Mouse (Mus musculus): ENCODE measurements around the gene Upp2. TPM values are rescaled to one million over a fixed set of nuclear protein-coding genes. Genes with fewer than 3 reads are reported as not detected.

Upp2 gene
- 1 to 10 TPM; 1.9 to 4.7 (median 3.3) TPM for total RNA-seq (2022)

DNA sequence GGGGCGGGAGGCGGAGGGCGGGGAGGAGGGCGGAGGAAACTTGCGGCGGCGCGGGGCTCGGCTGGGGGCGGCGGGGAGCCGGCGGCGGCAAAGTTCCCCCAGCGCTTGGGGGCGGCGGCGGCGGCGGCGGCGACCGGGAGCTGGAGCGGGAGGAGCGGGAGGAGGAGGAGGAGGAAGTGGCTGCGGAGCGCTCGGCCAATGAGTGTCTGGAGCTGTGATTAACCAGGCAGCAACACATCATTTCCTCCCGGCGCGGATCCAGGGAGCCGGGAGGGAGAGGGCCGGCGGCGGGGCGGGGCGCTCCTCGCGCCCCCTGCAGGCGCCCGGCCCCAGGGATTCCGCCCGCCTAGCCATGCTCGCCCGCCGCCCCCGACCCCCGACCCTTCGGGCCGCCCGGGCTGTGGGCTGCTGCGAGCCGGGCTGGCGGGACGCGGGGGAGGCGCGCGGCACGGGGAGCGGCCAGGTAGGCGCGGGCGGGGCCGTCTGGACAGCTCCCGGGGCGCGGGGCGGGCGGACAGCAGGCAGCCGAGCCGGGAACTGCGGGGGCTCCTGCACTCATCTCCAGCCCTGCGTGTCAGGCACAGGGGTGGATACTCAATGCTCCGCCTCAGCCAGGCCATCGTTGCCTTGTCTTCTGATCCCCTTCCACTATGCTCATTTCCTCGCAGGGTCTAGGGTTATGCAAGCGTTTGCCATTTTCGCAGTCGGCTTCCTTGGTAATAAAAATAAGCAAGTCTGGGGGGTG, at the start of gene Upp2, which contains the start of gene Acvr1:
TSS of gene Upp2 (plus strand) at position 233 of the 745 bp plus-strand sequence.
TSS of gene Acvr1 (minus strand) at position 92 of the 745 bp plus-strand sequence.
- DNase-seq (ENCODE audit: low spot score): peak; percentile 91

DNA sequence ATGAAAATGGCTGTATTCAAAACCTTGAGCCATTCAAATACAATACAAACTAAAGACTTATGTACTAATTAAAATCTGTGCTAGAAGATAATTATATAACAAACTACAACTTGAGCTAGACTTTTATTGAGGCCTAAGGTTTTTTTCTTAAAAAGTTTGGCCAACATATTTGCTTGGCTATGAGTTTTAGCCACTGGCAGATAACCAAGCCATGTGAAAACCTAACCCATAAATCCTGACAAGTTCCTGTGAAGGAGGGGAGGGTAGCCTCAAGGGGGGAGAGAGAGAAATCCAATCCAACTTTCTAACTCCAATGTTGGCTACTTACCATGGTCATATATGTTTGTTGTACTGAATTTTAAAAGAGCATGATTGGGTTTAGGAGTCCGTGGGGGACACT, 48.6 kb upstream of the Upp2 start:
- DNase-seq (ENCODE audit: low spot score): no peak

DNA sequence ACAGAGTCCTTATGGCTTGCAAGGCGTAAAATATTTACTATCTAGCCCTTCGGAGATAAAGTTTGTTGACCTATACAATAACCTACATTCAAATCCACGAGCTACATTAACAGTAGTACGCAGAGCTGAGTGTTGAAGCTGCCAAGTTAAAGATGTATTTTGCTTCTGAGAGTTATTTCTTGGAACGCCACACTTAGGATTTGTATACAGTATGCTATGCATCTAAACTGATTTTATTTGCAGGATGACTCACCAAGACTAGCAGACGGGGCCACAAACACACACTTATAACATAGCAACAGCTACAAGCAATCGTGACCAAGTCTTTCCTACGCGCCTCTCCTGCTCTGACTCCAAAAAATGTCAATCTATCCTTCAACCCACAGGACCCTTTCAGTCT, 46.4 kb upstream of the Upp2 start:
- no peak for DNase-seq (ENCODE audit: low spot score)

DNA sequence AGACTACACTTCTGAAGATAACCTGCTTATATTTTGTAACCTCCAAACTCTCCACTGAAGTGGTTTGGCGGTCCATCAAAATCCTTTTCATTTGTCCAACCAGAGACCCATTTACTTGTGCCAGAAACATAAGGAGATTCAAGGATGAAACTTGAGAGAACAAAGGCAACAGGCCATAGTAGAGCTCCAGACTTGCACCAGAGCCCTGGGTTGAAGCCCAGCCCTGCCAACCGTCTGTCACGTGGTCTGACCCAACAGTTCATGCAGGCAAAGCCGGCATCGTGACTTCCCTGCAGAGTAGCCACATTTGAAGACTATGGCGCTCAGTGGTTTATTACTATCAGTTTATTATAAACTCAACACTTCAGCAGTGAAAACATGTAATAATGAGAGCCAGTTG, 45.5 kb upstream of the Upp2 start:
- DNase-seq (ENCODE audit: low spot score): no peak

DNA sequence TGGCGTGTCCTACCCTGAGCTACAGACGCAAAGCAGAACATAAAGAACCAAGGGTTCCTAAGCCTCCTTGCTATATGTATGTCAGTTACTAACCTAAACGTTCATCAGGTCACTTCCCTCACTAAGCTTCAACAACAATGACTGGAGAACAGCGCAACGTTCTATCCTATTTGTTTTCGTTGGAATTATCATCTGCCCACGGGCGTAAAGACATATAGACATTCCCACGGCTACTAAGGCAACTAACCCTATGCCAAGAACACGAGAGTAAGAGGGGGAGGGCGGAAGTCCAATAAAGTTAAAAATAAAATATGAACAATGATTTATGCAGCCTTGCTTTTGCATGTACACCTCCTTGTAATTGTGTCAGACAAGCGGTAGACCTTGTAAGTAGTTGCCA, 44.0 kb upstream of the Upp2 start:
- DNase-seq (ENCODE audit: low spot score): no peak

DNA sequence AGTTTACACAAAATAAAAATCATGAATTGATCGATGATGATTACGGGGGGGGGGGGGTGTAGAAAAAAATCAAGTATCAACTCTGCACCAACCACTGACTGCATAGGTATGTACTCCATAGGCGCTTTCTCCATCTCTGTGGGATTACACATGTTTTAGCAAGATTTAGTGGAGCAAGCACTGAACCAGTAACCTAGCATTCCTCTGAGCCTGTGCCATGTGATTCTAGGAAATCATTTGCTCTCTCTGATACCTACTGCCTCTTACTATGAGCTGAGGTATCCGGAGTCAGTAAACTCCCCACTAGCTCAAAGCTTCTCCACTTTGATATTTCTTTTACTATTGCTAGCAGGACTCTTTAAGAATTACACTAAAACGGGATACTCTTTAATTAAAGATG, 43.2 kb upstream of the Upp2 start:
- no peak for DNase-seq (ENCODE audit: low spot score)

DNA sequence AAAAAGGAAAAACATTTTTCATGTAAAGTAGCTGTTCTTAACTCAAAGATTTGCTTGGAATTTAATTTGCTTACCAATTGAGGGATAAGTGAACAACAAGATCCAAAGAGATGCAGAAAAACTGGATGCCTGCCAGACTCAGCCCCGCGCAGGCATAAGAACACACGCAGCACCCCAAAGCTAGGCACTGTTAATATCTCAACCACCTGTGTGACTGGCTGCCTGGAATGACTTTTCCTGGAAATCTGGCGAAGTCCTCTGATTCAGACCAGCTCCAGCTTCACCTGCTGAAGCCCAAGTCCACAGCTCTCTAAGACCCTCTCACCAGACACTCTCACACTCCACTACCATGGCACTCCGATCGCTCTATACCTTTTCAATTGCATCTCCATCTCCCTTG, 42.7 kb upstream of the Upp2 start:
- DNase-seq (ENCODE audit: low spot score): no peak

DNA sequence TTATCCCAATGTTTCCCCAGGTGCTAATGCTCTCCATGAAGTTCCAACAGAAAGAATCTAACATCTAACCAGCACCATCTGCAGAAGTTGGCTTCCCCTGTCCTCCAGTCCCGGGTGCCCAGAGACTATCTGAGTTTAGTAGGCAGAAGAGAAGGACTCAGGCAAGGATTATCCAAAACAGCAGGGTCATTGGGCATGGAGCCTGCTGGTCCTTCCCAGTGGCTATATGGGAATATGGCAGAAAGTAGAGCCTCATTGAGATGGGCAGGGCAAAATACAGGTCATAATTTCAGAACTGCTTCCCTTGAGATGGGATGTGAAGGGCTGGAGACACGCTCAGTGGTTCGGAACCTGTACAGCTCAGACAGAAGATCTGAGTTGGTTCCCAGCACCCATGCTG, 39.3 kb upstream of the Upp2 start:
- DNase-seq (ENCODE audit: low spot score): no peak

DNA sequence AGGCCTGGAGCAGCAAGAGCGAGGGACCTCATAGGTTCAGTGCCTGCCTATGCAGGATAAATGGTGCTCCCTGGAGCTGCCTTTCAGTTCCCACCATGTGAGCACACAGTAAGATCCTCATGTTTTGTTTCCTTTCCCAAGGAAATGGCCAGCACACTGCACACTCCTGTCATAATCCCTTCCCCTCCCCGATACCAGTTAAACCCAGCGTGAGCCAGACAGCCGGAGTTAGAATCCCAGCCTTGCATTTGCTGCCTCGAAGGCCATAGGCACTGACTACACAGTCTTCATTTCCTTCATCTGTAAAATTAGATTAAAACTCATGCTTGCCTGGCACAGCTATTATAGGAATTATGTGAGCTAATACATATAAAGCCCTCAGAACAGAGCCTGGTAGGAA, 37.7 kb upstream of the Upp2 start:
- DNase-seq (ENCODE audit: low spot score): no peak

DNA sequence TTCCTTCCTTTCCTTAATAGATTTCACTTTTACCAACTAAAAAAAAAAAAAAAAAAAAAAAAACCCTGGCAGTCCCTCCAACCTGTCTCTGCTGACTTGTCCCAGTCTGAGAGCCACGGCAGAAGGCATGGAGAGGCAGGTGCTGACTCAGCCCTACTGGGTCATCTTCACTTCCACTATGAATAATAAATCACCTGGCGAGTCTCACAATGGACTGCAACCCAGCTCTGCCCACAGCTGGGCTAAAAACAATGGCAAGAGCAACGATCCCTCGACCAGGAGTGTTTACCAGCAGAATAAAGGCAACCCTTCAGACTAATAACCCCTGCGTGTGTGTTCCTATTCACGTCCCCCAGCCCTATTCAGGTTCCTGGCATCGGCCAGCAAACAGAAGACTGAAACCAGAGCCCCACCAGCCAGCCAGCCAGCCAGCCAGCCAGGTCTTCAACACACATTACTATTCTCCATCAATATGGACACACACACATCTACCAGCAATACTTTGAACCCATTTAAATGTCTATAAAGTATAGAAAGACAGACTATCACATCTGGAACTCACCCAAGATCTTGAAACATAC, 37.1 kb upstream of the Upp2 start:
- no peak for DNase-seq (ENCODE audit: low spot score)

DNA sequence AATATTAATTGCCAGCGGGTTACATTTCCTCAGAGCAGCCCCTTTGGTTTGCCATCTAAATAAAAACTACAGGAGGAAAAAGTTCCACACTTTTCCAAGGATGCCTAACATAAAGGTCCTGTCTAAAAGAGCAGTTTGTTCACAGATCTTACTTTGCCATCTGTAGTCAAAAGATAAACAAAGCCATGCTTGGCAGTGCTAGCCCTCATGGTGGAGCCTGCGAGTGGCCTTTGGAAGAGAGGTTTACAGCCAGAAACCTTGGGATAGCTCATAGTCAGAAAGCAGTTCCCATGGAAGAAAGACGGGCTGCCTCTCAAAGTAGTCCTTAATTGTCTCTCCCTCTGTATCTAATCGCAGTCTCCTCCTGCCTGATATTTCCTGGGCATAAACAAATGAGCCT, 36.6 kb upstream of the Upp2 start:
- DNase-seq (ENCODE audit: low spot score): no peak

DNA sequence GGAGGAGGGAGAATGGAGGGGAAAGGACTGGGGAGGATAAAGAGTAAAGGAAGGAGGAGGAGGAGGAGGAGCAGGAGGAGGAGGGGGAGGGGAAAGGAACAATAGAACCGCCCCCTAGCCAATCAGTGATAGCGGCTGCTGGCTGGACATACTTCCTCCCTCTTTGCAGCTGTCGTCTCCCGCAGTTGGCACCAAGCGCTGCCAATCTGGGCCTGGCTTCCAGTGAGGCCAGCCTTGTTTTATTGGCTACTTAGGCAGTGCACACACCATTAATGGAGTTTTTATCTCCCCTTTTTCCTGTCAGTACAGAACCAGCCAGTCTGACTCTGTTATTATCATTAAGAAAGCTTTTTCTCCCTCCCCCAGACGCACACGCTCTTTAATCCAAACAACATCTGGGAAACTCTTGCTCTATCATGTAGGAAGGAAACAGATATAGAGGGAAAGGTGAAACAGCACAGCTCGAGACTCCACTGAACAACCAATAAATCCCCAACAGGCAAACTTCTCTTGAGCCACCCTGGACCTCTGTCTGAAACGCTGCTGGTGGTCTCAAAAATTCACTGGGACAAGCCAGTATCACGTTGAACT, 34.7 kb upstream of the Upp2 start:
- peak; percentile 85 for DNase-seq (ENCODE audit: low spot score)

DNA sequence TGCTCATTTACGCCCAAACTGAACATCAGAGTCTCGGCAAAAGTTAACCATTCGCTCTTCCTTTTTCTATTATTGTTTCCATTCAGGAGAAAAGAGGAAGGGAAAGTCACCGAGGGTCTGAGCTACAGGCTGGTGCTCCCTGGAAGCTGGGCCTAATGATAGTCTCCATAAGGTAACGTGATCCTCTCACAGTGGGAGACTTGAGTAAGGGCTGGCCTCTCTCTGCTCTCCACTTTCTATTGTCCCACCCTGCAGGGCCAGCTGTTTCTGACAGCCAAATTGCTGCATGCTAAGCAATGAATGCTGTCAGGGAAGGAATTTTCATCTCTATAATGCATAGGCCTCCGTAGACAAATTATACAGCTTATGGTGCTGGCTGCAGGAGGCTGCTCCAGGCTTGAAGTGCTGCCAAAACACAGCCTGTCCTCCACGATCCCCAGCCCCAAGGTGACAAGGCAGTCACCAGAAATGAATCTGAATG, 33.5 kb upstream of the Upp2 start:
- no peak for DNase-seq (ENCODE audit: low spot score)

DNA sequence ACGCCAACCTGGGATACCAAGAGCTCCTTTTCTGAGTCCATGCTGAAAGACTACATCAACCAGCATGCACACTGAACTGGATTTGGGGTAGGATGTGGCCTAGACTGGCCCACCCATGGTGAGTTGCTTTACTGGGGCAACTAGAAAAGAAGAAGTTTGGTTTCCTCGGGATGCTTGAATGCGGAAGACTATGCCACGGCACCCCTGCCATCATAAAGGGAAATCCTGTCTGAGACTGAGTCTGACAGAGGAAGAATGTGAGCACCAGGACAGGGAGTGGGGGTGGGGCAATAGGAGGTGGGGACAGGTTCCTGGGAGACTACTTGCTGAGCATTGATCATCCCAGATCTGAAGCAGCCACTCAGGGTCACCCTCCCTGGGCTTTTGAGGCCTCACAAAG, 32.7 kb upstream of the Upp2 start:
- DNase-seq (ENCODE audit: low spot score): no peak

DNA sequence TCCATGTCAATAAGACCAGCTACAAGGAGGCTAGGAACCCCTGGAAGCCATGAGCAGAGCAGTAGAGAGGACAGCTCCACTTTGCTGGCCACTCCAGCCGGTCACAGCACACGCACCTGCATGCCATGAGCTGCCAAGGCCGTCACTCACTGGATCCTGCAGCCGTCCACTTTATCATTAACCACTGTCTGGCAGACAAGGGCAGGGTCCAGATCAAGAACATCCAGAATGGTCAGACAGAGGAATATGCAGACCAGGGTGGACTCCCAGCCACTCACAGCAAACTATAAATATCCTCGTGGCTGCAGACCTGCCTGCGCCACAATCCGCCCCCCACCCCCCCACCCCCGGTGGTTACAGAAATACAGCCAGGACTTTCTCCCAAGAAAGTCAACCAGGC, 31.9 kb upstream of the Upp2 start:
- no peak for DNase-seq (ENCODE audit: low spot score)

DNA sequence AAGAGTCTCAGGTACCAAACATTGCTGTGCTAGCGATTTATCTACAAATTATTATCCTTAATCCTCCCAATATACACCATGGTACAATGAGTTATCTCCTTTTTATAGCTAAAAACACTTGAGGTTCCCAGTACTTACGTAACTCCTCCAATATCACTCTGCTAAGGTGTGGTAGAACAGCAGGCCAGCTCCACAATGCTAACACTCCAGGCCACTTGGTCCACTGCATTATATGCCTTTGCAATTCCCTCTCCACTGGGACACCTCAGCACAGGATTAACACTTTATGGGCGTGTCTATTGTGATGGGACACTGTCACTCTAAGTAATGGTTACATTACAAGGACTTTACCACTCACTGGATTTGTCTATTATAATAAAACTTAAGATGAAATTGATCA, 30.3 kb upstream of the Upp2 start:
- DNase-seq (ENCODE audit: low spot score): no peak

DNA sequence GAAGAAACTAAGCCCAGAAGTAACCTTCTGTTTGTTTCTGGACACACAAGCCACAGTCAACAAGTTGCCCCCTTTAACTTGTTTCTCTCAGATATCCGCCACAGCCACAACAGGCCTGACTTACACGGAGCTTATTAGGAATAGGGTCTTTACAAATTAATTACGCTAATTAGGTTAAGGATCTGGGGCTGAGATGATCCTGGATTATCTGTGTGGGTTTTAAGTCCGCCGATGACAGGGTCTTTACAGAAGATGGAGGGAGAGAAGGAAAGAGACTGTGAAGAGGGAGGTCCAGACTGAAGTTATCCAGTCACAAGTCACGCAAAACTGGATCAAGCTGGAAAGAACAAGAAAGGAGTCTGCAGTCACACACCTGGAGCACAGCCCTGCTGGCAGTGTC, 28.9 kb upstream of the Upp2 start:
- DNase-seq (ENCODE audit: low spot score): no peak

DNA sequence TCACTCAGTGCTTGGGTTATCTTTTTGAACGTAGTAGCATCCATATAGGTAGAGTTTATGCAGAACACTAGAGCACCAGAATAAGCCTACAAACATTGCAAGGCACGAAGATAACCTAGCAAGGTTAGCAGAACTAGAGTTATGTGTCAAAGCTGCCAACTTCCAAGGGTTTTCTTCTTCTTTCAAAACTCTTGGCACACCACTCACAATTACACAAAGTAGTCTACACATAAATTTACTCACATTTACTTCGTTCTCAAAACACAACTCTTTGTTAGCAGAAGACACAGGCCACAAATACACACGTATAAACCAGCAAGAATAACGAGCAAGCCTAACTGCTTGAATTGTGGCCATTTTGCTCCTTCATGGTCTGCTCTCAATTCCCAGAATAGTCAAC, 23.8 kb upstream of the Upp2 start:
- DNase-seq (ENCODE audit: low spot score): no peak

DNA sequence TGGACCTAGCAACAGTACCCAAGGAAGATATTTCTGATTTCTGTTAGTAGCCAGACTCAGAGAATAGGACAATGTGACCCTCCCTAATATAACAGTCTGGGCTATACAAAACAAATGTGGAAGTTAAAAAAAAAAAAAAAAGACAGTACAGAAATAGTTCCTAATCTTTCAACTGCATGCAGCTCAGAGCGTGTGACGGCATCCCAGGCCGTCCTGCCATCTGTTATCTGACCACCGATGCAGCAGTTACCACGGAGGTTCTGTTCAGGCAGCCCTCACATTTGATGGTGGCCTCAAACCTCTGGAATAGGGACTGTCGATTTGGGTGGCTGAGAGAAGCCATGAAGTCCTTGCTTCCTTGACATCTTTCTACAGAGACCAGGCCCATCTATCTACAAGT, 22.7 kb upstream of the Upp2 start:
- no peak for DNase-seq (ENCODE audit: low spot score)

DNA sequence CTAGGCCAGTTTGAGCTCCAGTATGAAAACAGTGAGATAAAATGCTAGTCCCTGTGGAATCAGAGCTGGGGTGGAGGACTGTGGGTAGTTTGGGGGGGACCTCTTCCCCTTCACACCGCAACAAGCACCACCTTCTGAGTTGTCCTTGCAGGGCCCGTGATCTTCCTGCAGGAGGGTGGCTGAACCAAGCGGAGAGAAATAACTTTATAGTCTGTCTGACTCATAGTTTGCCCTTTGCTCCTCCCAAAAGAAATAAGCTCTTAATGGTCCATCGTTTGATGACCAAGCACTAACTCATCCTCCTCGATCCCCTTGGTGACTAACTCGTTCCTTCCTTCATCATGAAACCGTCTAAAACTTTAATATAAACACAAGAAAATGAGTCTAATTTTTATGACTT, 20.8 kb upstream of the Upp2 start:
- no peak for DNase-seq (ENCODE audit: low spot score)

DNA sequence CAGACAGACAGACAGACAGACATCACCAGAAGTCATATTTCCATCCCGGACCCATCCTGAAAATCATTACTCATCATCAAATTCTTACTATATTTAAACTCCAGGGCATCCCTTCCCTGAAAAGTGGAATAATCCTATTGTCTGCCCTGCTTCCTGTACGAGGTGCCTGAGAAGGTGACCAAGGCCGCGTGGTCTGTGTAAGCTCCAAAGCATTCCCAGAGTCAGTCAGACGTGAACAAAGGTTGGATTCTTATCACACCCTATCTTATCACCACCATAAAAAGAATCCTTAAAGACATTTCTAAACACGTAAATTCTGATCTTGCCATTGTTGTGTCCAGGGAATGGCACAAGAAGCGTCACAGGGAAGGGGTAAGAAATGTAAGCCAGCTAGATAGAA, 18.2 kb upstream of the Upp2 start:
- no peak for DNase-seq (ENCODE audit: low spot score)

DNA sequence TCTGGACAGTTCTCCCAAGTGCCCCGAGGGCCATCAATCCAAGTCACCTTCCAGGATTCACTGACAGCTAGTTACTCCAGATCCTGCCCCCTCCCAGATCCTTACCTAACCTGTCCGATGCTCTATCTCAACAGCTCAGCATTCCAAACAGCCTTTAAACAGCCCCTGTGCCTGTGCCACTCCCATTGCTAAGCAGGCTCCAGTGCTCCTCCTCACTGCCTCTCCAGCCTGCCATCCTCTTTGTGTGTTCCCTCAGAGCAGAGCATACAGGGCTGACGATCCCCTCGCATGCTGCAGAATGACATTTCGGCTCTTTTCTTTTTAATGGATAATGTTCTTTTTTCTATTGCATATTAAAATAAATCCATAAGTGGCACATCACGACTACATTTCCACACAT, 17.1 kb upstream of the Upp2 start:
- DNase-seq (ENCODE audit: low spot score): no peak

DNA sequence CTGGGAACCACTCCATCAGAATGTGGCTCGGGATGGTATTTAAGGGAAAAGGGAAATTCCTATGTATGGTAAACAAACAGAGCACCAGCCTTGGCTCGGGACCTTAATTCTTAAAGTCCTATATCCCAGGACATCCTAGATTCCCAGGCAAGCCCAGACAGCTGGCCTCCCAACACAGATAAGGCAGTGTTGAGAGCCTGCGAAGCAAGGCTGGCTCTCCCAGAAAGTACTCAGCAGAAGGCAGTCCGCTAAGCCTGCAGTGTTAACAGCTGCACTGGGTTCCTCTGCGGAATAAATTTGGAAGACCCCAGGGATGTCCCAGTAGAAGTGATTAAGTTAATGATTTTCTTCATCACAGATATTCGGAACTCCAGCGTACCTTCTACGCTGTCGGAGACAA, 16.6 kb upstream of the Upp2 start:
- DNase-seq (ENCODE audit: low spot score): no peak
